Mouse (Mus musculus) CH12F3 (cell line): Measurements from ENCODE around the gene Olfr670.
"Not testable (repeated sequence)": the region's sequence is repeated elsewhere in the genome, so short reads cannot be mapped to it uniquely, and the experiment has no call there.

Experiments used
- in situ Hi-C: fragments of 300-500 bp; cut with MboI; formaldehyde crosslinking; loops from 2 replicates; pipeline ENCODE4 v1.14.3; 2020; ENCODE audit warnings: low sequenced_read_pairs

Gene Olfr670

DNA sequence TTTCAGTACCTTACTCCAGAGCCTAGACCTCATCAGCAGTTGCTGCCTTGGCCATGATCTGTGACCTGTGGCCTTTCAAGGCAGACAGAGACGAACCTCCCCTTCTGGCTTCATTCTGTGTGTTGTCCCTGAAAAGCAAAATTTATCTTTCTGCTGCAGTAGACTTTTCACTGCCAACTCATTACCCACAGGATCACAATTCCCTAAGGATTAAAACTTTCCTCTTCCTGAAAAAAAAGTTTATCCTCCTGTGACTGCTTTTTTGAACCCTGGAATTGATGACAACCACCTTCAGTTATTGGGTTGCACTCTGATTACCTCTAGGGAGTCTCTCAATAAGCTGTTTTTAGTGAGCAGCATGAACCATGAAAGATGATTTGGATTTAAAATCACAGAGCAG, at the start of gene Olfr670:
Olfr670 (minus strand) TSS at position 101 of the 400 bp plus-strand sequence.
- in situ Hi-C loops: no loop called here

DNA sequence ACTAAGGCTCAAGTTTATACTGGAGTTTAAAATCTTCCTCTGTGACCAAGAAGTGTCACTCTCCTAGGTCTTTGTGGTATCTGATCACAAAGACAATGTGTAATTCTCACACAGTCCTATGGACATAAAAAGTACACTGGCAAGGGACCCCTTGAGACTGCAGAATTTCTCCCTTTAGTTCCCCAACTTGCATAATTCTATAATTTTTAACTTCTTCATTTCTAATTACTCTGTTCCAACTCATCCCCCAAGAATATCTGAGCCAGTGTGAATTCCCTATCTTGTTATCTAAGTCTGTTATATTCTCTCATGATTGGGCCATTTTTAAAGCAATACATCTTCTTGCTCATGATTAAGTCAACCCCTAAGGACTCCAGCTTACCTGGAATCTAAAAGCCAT, 39.5 kb upstream of the Olfr670 start, which contains the start of gene Olfr672:
Olfr672 (minus strand) TSS at position 101 of the 400 bp plus-strand sequence.
- in situ Hi-C loops: no loop called here

DNA sequence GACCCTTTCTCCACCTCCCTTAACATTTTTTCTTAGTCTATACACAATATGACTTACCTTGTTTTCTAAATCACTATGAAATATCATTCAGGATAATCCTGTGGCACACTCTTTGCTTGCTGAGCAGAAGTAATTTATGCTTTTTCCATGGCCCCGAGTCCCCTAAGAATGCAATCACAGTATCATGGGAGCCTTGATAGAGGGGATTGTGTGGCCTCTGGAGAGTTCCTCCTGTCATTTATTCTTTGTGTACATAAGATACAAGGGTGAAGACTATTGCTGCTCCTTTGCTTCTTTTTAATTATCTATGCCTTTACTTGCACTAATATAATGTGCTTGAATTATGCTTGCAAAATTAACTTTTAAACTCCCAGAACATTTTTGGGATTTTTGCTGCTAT, 16.6 kb upstream of the Olfr670 start, which contains the start of gene Olfr671:
Olfr671 (minus strand) TSS at position 101 of the 400 bp plus-strand sequence.
- in situ Hi-C loops: no loop called here

DNA sequence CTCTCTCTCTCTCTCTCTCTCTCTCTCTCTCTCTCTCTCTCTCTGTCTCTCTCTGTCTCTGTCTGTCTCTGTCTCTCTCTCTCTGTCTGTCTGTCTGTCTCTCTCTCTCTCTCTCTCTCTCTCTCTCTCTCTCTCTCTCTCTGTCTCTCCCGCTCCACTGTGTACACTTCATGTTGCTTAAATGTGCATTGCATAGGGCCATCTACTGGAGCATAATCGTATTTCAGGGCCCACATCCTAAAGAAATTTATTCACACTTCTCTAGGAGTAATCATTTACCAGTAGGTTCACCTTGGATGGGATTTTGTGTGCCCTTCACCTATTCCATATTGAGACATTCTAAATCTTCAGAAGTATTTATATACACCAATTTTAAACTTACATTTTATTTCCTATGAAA, 10.1 kb upstream of the Olfr670 start:
- in situ Hi-C loops: not testable (repeated sequence)

DNA sequence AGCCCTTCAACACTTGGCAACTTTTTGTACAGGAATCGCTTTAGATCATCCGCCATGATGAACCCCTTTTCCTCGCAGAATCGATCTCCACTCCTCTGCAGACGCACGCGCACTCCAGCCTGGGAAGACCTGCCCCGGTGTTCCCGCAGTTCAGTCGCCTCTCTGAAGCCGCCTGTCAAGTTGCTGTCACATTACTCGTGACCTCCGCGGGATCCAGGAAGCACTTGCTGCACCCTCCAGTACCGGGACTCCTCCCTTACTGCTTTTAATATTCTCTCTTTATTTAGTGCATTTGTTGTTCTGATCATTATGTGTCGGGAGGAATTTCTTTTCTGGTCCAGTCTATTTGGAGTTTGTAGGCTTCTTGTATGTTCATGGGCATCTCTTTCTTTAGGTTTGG, 12.2 kb downstream of the Olfr670 start:
- in situ Hi-C loops: not testable (repeated sequence)

DNA sequence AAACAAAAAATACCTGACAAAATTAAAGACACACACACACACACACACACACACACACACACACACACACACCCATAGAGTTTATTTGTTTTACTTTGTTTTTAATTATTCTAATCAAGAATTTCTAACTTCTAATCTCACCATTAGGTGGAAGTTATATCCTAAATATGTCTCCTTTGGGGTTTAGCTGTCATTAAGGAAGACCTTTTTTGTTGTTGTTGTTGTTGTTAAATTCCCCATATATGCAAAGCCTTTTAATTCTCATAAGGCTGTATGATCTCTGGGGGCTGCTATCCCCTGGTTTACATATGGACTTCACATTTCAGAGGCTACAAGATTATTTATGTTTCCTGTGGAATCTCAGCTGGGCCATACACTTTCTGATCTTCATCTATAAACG, 28.5 kb downstream of the Olfr670 start, which contains the start of gene Olfr669:
Olfr669 (plus strand) TSS at position 301 of the 400 bp plus-strand sequence.
- in situ Hi-C loops: no loop called here

DNA sequence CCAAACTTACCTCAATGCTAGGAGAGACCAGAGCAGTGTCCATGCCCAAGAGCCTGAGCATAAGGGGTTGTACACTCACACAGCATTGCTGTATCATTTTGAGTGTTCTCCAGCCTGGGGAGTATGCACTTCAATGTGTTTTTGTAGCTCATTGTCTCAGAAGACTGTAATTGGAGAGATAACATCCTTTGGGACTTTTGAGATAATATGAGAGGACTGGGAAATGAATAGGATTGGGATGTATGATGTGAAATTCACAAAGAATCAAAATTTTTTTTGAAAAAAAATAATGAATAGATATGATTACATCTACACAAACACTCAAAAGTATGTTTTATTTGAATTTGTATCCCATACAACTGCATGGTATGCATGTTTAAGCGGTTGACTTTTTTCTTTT, 34.5 kb downstream of the Olfr670 start, which contains the start of gene Olfr668:
Olfr668 (minus strand) TSS at position 101 of the 400 bp plus-strand sequence.
- in situ Hi-C loops: no loop called here

DNA sequence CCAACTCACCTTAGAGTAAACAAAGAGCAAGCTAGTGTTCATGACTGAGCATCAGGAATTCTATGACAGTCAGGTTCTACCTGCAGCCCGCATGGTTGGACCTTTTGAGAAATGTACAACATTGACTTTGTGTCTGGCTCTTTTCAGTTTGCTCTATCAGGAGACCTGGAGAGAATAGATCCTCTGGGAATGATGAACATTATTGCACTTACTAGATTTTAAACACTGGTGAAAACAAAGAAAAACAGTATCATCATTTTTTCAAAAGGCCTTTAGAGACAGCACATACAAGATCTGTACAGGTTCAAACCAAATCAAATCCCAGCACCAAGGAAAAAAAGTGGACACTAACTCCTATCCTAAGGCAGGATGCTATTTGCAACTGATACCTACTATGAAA, 41.0 kb downstream of the Olfr670 start, which contains the start of gene Olfr667:
Olfr667 (minus strand) TSS at position 101 of the 400 bp plus-strand sequence.
- in situ Hi-C loops: no loop called here
